Mouse (Mus musculus) C2C12 (cell line): Measurements from ENCODE around the gene 1700069L16Rik. TPM values are rescaled to one million over a fixed set of nuclear protein-coding genes. Genes with fewer than 3 reads are reported as not detected.

Source experiments
- H3K27me3 ChIP-seq: one replicate; pipeline ENCODE4 v1.6.1; 2011; ENCODE audit not compliant: control insufficient read depth, insufficient read depth, insufficient read length
- H3K36me3 ChIP-seq: one replicate; pipeline ENCODE4 v1.6.1; 2011; ENCODE audit not compliant: control insufficient read depth, insufficient read depth
- H3K4me3 ChIP-seq: one replicate; pipeline ENCODE4 v1.5.1; 2011; ENCODE audit warnings: mild to moderate bottlenecking, control low read depth; ENCODE audit not compliant: poor library complexity, insufficient read depth, severe bottlenecking
- H3K79me2 ChIP-seq: one replicate; pipeline ENCODE4 v1.6.1; 2011; ENCODE audit not compliant: control insufficient read depth, insufficient read depth
- H3K79me3 ChIP-seq: one replicate; pipeline ENCODE4 v1.6.1; 2011; ENCODE audit warnings: low read depth, control low read depth
- H3ac ChIP-seq: one replicate; pipeline ENCODE3; 2011; ENCODE audit warnings: low read depth; ENCODE audit not compliant: control insufficient read depth, insufficient read length
- CEBPB ChIP-seq: IDR thresholded peaks from one replicate; pipeline ENCODE4 v1.6.1; 2011; ENCODE audit warnings: low read depth, mild to moderate bottlenecking, control low read depth, moderate library complexity
- CTCF ChIP-seq: IDR thresholded peaks from one replicate; pipeline ENCODE4 v1.5.1; 2011; ENCODE audit not compliant: control insufficient read depth, insufficient read depth, insufficient read length
- FOSL1 ChIP-seq: IDR thresholded peaks from one replicate; pipeline ENCODE4 v1.8.0; 2011; ENCODE audit warnings: mild to moderate bottlenecking, low read length; ENCODE audit not compliant: poor library complexity, insufficient read depth, severe bottlenecking
- MAX ChIP-seq: IDR thresholded peaks from one replicate; pipeline ENCODE4 v1.6.1; 2011; ENCODE audit warnings: mild to moderate bottlenecking, control low read depth
- MYOD1 ChIP-seq: IDR thresholded peaks from one replicate; pipeline ENCODE4 v1.6.1; 2011; ENCODE audit warnings: low read depth; ENCODE audit not compliant: control insufficient read depth, insufficient read length
- MYOG ChIP-seq: IDR thresholded peaks from one replicate; pipeline ENCODE4 v1.6.1; 2011; ENCODE audit not compliant: control insufficient read depth, insufficient read length; ENCODE audit errors: extremely low read depth
- USF1 ChIP-seq: IDR thresholded peaks from one replicate; pipeline ENCODE4 v1.6.1; 2011; ENCODE audit warnings: low read depth, mild to moderate bottlenecking, control low read depth, moderate library complexity
- polyA plus RNA-seq: library from polyadenylated mRNA; unstranded; fragments of >200 nt; fragmentation: generic; extraction: Trizol; gene quantifications from one replicate; pipeline ENCODE4 v1.2.1, GENCODE M21; 2012; ENCODE audit warnings: missing spikeins

The 1700069L16Rik gene
- polyA plus RNA-seq, 1 experiment = not detected

DNA sequence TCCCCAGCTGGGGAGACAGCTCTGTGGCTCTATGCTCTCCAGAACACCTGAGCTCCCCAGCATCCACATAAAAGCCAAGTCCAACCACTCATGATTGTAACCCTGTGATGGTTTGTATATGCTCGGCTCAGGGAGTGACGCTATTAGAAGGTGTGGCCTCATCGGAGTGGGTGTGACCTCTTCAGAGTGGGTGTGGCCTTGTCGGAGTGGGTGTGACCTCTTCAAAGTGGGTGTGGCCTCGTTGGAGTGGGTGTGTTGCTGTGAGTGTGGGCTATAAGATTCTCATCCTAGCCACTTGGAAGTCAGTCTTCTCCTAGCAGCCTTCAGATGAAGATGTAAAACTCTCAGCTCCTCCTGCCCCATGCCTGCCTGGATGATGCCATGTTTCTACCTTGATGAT, 37.1 kb downstream of the 1700069L16Rik start:
- H3K36me3 ChIP-seq = no peaks in the 10 kb centered on the region

DNA sequence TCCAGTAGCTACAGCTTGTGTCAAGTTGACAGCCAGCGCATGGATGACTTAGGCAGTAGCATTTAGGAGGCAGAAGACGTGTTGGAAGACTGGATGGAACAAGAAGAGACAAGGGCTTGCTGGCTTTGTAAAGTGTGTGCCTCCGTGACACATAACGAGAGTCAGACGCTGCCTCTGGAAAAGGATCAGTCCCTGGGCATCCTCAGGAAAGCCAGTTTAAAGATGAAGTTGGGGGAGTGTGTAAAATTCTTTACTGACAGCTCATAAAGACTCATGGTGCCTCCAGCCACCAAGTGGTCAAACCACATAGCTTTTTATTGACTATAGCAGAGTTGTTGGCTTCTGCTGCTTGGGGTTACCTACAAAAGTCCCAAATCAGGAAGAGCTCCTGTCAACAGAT, 39.1 kb downstream of the 1700069L16Rik start:
- no peak overlapping the region for H3ac ChIP-seq
- peaks cover 21% of the 10 kb centered on the region for H3K27me3 ChIP-seq
- H3K4me3 ChIP-seq = no peak overlapping the region
- no peaks in the 10 kb centered on the region for H3K36me3 ChIP-seq
- no peaks in the 10 kb centered on the region for H3K79me2 ChIP-seq
- TF ChIP-seq CEBPB = no peak
- TF ChIP-seq CTCF = no peak
- no peak for TF ChIP-seq MYOD1
- TF ChIP-seq MAX = no peak
- no peak for TF ChIP-seq USF1
- TF ChIP-seq MYOG = no peak
- TF ChIP-seq FOSL1 = no peak
- H3K79me3 ChIP-seq = no peaks in the 10 kb centered on the region

More for the DNA sequence above, 37.1 kb downstream of the 1700069L16Rik start:
- Histone ChIP-seq H3K79me3 (no peaks in the 10 kb centered on the region), H3K79me2 (no peaks in the 10 kb centered on the region), H3K27me3 (peaks cover 15% of the 10 kb centered on the region), H3K4me3 (no peak overlapping the region), H3ac (no peak overlapping the region)
- TF ChIP-seq USF1 (no peak), MAX (no peak), FOSL1 (no peak), CEBPB (no peak), MYOD1 (no peak), CTCF (no peak), MYOG (no peak)

DNA sequence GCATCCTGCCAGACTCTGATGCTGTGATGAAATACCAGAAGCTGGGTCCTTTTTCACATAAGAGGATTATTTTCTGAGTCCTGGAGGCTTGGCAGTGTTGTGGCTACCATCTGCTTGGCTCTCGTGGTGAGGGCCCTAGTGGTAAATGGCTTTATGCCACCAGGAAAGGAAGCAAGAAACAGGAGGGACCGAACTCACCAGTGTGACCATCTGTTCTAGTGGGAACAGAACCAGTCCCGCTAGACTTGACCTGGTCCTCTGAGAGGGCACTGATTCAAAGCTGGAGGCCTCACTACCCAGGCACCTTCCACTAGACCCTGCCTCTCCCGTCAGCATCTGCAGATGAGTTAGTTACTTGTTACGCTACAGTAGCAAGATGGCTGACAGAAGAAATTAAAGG, 41.3 kb downstream of the 1700069L16Rik start:
- no peaks in the 10 kb centered on the region for H3K36me3 ChIP-seq
- TF ChIP-seq MYOG = no peak
- H3ac ChIP-seq = no peak overlapping the region
- H3K79me2 ChIP-seq = no peaks in the 10 kb centered on the region
- H3K79me3 ChIP-seq = no peaks in the 10 kb centered on the region
- H3K4me3 ChIP-seq = no peak overlapping the region
- H3K27me3 ChIP-seq = peaks cover 21% of the 10 kb centered on the region

DNA sequence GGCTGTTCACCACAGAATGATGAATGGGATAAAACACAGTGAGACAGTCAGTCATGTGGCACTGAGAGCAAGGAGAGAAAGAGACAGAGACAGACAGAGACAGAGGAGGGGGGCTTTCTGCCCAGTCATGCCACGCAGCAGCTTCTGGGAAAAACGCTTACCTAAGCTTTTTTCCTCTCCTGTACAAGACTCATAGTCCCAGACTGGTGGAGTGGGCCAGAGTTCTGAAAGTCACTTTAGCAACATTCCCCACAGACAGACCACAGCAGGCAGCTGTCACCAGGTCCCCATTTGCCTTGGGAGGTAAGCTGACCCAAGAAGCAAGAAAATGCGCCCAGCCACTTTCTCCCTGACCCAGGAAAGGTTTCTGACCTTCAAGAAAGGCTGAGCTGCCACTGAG, 42.1 kb downstream of the 1700069L16Rik start:
- Histone ChIP-seq H3K36me3 (no peaks in the 10 kb centered on the region), H3K27me3 (peaks cover 21% of the 10 kb centered on the region), H3ac (no peak overlapping the region), H3K4me3 (no peak overlapping the region), H3K79me2 (no peaks in the 10 kb centered on the region), H3K79me3 (no peaks in the 10 kb centered on the region)
- TF ChIP-seq FOSL1 (no peak), MAX (no peak), CEBPB (no peak), CTCF (no peak), MYOG (no peak), USF1 (no peak), MYOD1 (no peak)

DNA sequence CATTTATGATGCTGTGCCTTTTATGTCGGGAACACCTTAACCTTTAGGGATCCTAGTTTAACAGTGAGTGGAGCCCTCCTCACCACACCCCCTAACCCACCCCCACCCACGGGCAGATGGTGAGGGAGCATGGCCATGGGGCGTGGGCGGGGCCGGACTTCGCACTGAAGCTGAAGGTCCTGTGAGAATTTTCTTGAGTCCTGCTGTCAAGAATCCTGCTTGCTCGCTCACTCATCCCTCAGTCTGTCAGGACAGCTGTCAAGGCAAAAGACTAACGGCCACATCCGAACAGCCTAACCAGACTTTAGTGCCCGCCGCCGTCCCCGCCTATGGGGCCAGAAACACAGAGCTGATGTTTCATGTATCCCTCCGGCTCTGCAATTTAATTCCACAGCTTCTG, 43.4 kb downstream of the 1700069L16Rik start:
- Histone ChIP-seq H3K27me3 (peaks cover 21% of the 10 kb centered on the region), H3K79me3 (no peaks in the 10 kb centered on the region), H3K79me2 (no peaks in the 10 kb centered on the region), H3ac (no peak overlapping the region), H3K36me3 (no peaks in the 10 kb centered on the region), H3K4me3 (no peak overlapping the region)
- no peak for TF ChIP-seq CTCF
- TF ChIP-seq FOSL1 = no peak
- TF ChIP-seq MYOG = no peak
- TF ChIP-seq MAX = no peak
- TF ChIP-seq USF1 = no peak
- TF ChIP-seq CEBPB = no peak
- TF ChIP-seq MYOD1 = no peak

DNA sequence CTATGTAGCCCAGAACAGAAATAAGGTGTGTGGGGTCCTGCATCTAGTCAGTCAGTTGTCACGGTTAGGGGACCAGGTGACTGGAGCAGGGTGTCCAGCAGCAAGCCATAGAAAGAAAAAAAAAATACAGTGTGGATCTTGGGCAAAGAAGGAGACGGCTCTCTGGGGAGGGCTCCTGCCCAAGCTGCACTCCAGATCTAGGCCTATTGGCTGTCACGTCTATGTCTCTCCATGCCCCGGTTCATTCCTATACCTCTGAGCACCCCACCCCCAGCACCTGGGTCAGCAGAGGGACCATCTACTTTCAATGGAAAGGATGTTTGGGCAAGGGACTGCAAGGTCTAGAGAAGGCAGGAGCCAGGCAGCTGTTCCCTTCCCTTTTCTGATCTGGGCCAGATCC, 45.1 kb downstream of the 1700069L16Rik start:
- H3K79me2 ChIP-seq = no peaks in the 10 kb centered on the region
- no peak overlapping the region for H3ac ChIP-seq
- H3K79me3 ChIP-seq = no peaks in the 10 kb centered on the region
- H3K27me3 ChIP-seq = peaks cover 21% of the 10 kb centered on the region
- H3K36me3 ChIP-seq = no peaks in the 10 kb centered on the region
- TF ChIP-seq MYOD1 = no peak
- no peak for TF ChIP-seq CEBPB
- no peak overlapping the region for H3K4me3 ChIP-seq
